Mouse (Mus musculus) lung, postnatal 0 days (tissue): ENCODE measurements around the gene Eif4g3. TPM values are rescaled to one million over a fixed set of nuclear protein-coding genes. Genes with fewer than 3 reads are reported as not detected.

Source experiments
- ATAC-seq: fragments of 200-750 bp; cut with Nextera tagmentation; 2 replicates; pipeline ENCODE4 v1.8.0; 2017; ENCODE audit warnings: moderate library complexity
- DNase-seq: peaks from one replicate; pipeline ENCODE4 v3.0.0-alpha.2; 2016; ENCODE audit warnings: low spot score
- H3K27ac ChIP-seq: fragments of 300-500 bp; sonication (generic); 2 replicates; pipeline ENCODE4 v1.5.1; 2014; ENCODE audit warnings: antibody characterized with exemption, mild to moderate bottlenecking, low read length, mixed read lengths
- H3K27me3 ChIP-seq: fragments of 300-500 bp; sonication (generic); replicated peaks from 2 replicates; pipeline ENCODE4 v1.6.1; 2014; ENCODE audit warnings: low read length, mixed read lengths; ENCODE audit not compliant: insufficient read depth
- H3K36me3 ChIP-seq: fragments of 300-500 bp; sonication (generic); 2 replicates; pipeline ENCODE4 v1.6.1; 2014; ENCODE audit warnings: low read length, mixed read lengths; ENCODE audit not compliant: insufficient read depth
- H3K4me1 ChIP-seq: fragments of 300-500 bp; sonication (generic); 2 replicates; pipeline ENCODE4 v1.6.1; 2014; ENCODE audit warnings: antibody characterized with exemption, low read depth, low read length, mixed read lengths; ENCODE audit not compliant: insufficient read depth
- H3K4me2 ChIP-seq: fragments of 300-500 bp; sonication (generic); replicated peaks from 2 replicates; pipeline ENCODE4 v1.6.1; 2014; ENCODE audit warnings: low read depth, mild to moderate bottlenecking, low read length, moderate library complexity, mixed read lengths
- H3K4me3 ChIP-seq: fragments of 300-500 bp; sonication (generic); 2 replicates; pipeline ENCODE4 v1.5.1; 2014; ENCODE audit warnings: low read depth, low read length
- H3K9ac ChIP-seq: fragments of 300-500 bp; sonication (generic); replicated peaks from 2 replicates; pipeline ENCODE4 v1.6.1; 2014; ENCODE audit warnings: low read depth, mild to moderate bottlenecking
- H3K9me3 ChIP-seq: fragments of 300-500 bp; sonication (generic); 2 replicates; pipeline ENCODE4 v1.6.1; 2016; ENCODE audit warnings: low read length, mixed read lengths
- CTCF ChIP-seq: IDR thresholded peaks from 2 replicates; pipeline ENCODE4 v1.5.1; 2016; ENCODE audit warnings: antibody characterized with exemption, mild to moderate bottlenecking
- EP300 ChIP-seq: IDR thresholded peaks from 2 replicates; pipeline ENCODE4 v1.6.1; 2016; ENCODE audit warnings: antibody characterized with exemption, mild to moderate bottlenecking, control low read depth
- WGBS: fragments of 180-500 bp; shearing (Covaris S2); extraction: QIAGEN DNeasy Blood & Tissue Kit; methylation state at CpG from one replicate; pipeline ENCODE4 v1.1.7; 2014; 5-methylcytosine and 5-hydroxymethylcytosine counted together
- microRNA-seq: library from miRNA; unstranded; fragments of <30 nt; microRNA quantifications from one replicate; pipeline ENCODE4, GENCODE M21; 2016
- polyA plus RNA-seq: library from polyadenylated mRNA; unstranded; fragments of >200 nt; fragmentation: Nextera tagmentation; extraction: Ambion mirVana; gene quantifications from 2 replicates; pipeline ENCODE4 v1.2.1, GENCODE M21; 2015

Eif4g3 gene
- polyA plus RNA-seq, 1 experiment from 2014 or later: 17.2 TPM

GRCm38 (mm10) chr4:138251819-138252218 lies 259.0 kb downstream of the Eif4g3 start:
- Histone ChIP-seq H3K4me1 (peaks cover 6% of the 10 kb centered on the region; the same call in 1 of the 2 replicates), H3K9ac (no peak overlapping the region), H3K9me3 (no peaks in the 10 kb centered on the region), H3K27me3 (peaks cover 9% of the 10 kb centered on the region; the same call in 1 of the 2 replicates), H3K27ac (no peak overlapping the region), H3K4me2 (peak overlapping the region; percentile 41), H3K4me3 (0 out of 2 replicates have a peak overlapping the region, but pooled peaks have one; percentile 14), H3K36me3 (peaks cover 4% of the 10 kb centered on the region; the same call in 1 of the 2 replicates)
- TF ChIP-seq EP300 (no peak), CTCF (peak; percentile 49)
- peak; percentile 31 for DNase-seq
- ATAC-seq: peak; percentile 25
- 2% methylated on average over 14 of the region's 14 CpGs for WGBS

GRCm38 (mm10) chr4:138252231-138252630 lies 259.4 kb downstream of the Eif4g3 start:
- Histone ChIP-seq H3K4me2 (peak overlapping the region; percentile 41; the same call in 1 of the 2 replicates), H3K4me3 (no peak overlapping the region), H3K27me3 (peaks cover 9% of the 10 kb centered on the region; the same call in 1 of the 2 replicates), H3K9me3 (no peaks in the 10 kb centered on the region), H3K27ac (no peak overlapping the region), H3K36me3 (no peaks in the 10 kb centered on the region), H3K4me1 (peaks cover 6% of the 10 kb centered on the region; the same call in 1 of the 2 replicates), H3K9ac (no peak overlapping the region)
- ATAC-seq: no peak
- no peak for DNase-seq
- 25% methylated on average over 5 of the region's 5 CpGs for whole genome bisulfite sequencing
- TF ChIP-seq CTCF: no peak

- Histone ChIP-seq H3K9me3 (no peaks in the 10 kb centered on the region), H3K27me3 (no peaks in the 10 kb centered on the region), H3K9ac (no peak overlapping the region), H3K4me3 (no peak overlapping the region), H3K36me3 (no peaks in the 10 kb centered on the region), H3K4me1 (no peaks in the 10 kb centered on the region), H3K4me2 (no peak overlapping the region), H3K27ac (no peak overlapping the region)
- no peak for ATAC-seq
- DNase-seq: no peak
- 77% methylated on average over 22 of the region's 22 CpGs for WGBS
- TF ChIP-seq EP300: no peak
- no peak for TF ChIP-seq CTCF
Measured at GRCm38 (mm10) chr4:138257116-138257687, 264.4 kb downstream of the Eif4g3 start.

Small RNA genes within 50 kb of the gene (microRNA-seq; reads per million reads assigned to microRNA genes)
- gene Mir6399: not detected

Other genes with a start within 250 kb of the Eif4g3 start
- 2.2 and 3.0 TPM in 2 replicates for gene Alpl, start 196.6 kb upstream of the Eif4g3 start, polyA plus RNA-seq
- gene Ece1, start 130.8 kb upstream of the Eif4g3 start, polyA plus RNA-seq: 65.7 and 80.9 TPM in 2 replicates
- gene Hp1bp3, start 223.3 kb downstream of the Eif4g3 start, polyA plus RNA-seq: 129 and 135 TPM in 2 replicates